Mouse (Mus musculus): ENCODE data around the gene Rnf111.

GRCm38 (mm10) chr9:70496990-70497389 lies 6.5 kb downstream of the Rnf111 start:
- TF ChIP-seq MYOG (IDR thresholded peaks at IDR 0.05; ENCODE audit: control insufficient read depth in 1 of 3, insufficient read depth in 1 of 3, insufficient read length in 2 of 3, low read depth in 2 of 3) (no peak), POLR2A (IDR thresholded peaks at IDR 0.05; ENCODE audit: insufficient read length, low read depth) (no peak), USF1 (IDR thresholded peaks at IDR 0.05; ENCODE audit: low read depth) (no peak), E2F4 (IDR thresholded peaks at IDR 0.05; ENCODE audit: insufficient read depth) (no peak), MAX (IDR thresholded peaks at IDR 0.05; ENCODE audit: low read depth) (no peak), MYOD1 (IDR thresholded peaks at IDR 0.05; ENCODE audit: control insufficient read depth in 1 of 3, insufficient read length in 2 of 3, low read depth in 2 of 3) (no peak), CEBPB (IDR thresholded peaks at IDR 0.05; ENCODE audit: insufficient read depth, poor library complexity, severe bottlenecking) (no peak), POLR2AphosphoS2 (IDR thresholded peaks at IDR 0.05; ENCODE audit: insufficient read length, low read depth) (no peak)
